Mouse (Mus musculus): ENCODE data around the gene Zfp747.

DNA sequence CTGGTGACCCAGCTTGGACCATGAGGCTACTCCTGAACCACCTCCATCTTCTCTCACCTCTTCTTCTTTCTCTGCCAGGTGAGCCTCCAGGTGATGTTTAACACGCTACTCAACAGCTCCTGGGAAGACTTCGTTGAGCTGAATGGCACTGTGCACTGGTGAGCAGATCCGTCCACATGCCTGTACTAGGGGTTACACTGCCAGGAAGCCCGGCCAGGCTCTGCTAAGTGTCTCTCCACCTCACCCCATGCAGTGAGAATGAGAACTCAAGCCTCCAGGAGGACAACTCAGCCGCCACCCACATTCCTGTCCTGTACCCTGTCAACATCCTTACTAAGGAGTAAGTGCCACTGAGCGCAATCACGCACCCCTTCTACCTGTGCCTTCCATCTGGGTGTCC is 50.9 kb downstream of the Zfp747 start:
- no peak for TF ChIP-seq POLR2A (IDR thresholded peaks at IDR 0.05; ENCODE audit: borderline replicate concordance, control insufficient read depth, low read depth, low read length)
- no peak for TF ChIP-seq CTCF (IDR thresholded peaks at IDR 0.05; ENCODE audit: control insufficient read depth, insufficient read depth, low read length)
